Mouse (Mus musculus): ENCODE results near the gene Map4.

DNA sequence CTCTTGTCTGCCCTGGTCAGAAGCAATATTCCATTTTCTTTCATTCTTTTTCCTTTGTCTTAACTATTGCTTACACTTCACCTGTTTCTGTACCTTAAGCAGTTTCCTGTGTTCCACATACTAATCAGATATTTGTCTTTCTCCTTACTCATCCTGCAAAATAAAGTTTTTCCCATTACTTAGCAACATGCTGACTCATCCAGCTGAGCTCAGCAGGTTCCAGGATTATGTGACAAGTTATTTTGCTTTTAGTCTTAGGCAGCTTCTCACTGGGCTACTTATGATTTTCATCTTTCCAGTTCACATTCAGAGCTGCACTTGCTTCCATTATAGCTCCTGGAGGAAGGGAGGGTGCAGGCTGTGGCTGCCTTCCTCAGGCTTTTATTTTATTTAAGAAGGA, 133.4 kb downstream of the Map4 start:
- no peak for TF ChIP-seq CTCF (IDR thresholded peaks at IDR 0.05; ENCODE audit: low read depth)
- no peak for TF ChIP-seq EP300 (IDR thresholded peaks at IDR 0.05; ENCODE audit: low read depth)

All from liver, postnatal 0 days (tissue).